Mouse (Mus musculus) T-cell, adult 2 months (primary cell): ENCODE data around the gene Ccr9.
"Not testable (repeated sequence)": the region's sequence is repeated elsewhere in the genome, so short reads cannot be mapped to it uniquely, and the experiment has no call there.

ENCODE experiments used
- DNase-seq: peaks from one replicate; pipeline ENCODE4 v3.0.0; 2022; ENCODE audit warnings: low spot score

Ccr9 gene

GRCm38 (mm10) chr9:123716301-123716700 lies 38.1 kb downstream of the Ccr9 start:
- DNase-seq = peak; percentile 37

GRCm38 (mm10) chr9:123717186-123718008 lies 39.2 kb downstream of the Ccr9 start, which contains the start of gene Lztfl1:
Gene Lztfl1, minus strand, starts transcription at chr9:123717697.
- DNase-seq = peak; percentile 95

- no peak for DNase-seq
Observed at GRCm38 (mm10) chr9:123722737-123723493, 44.7 kb downstream of the Ccr9 start.

- DNase-seq = no peak
Observed at GRCm38 (mm10) chr9:123731271-123731670, 53.0 kb downstream of the Ccr9 start.

- DNase-seq = no peak
Observed at GRCm38 (mm10) chr9:123734133-123734532, 55.9 kb downstream of the Ccr9 start.

GRCm38 (mm10) chr9:123740799-123741198 lies 62.6 kb downstream of the Ccr9 start:
- no peak for DNase-seq

GRCm38 (mm10) chr9:123749687-123750086 lies 71.4 kb downstream of the Ccr9 start:
- not testable (repeated sequence) for DNase-seq

- DNase-seq = peak; percentile 96
Observed at GRCm38 (mm10) chr9:123754333-123754732, 76.1 kb downstream of the Ccr9 start.

- DNase-seq = peak; percentile 85
Observed at GRCm38 (mm10) chr9:123756752-123757151, 78.5 kb downstream of the Ccr9 start.

GRCm38 (mm10) chr9:123757326-123757725 lies 79.1 kb downstream of the Ccr9 start:
- DNase-seq = no peak

GRCm38 (mm10) chr9:123758156-123758555 lies 79.9 kb downstream of the Ccr9 start:
- no peak for DNase-seq

GRCm38 (mm10) chr9:123758645-123759044 lies 80.4 kb downstream of the Ccr9 start:
- DNase-seq = peak; percentile 52

- DNase-seq = no peak
Observed at GRCm38 (mm10) chr9:123760806-123761205, 82.6 kb downstream of the Ccr9 start.

GRCm38 (mm10) chr9:123762886-123763285 lies 84.6 kb downstream of the Ccr9 start:
- no peak for DNase-seq

GRCm38 (mm10) chr9:123763771-123764170 lies 85.5 kb downstream of the Ccr9 start:
- peak; percentile 55 for DNase-seq

- peak; percentile 42 for DNase-seq
Observed at GRCm38 (mm10) chr9:123766996-123767395, 88.8 kb downstream of the Ccr9 start.

GRCm38 (mm10) chr9:123768443-123768842 lies 90.2 kb downstream of the Ccr9 start:
- DNase-seq = no peak

- DNase-seq = no peak
Observed at GRCm38 (mm10) chr9:123769532-123769931, 91.3 kb downstream of the Ccr9 start.

- DNase-seq = peak; percentile 44
Observed at GRCm38 (mm10) chr9:123773299-123773698, 95.1 kb downstream of the Ccr9 start.

- DNase-seq = no peak
Observed at GRCm38 (mm10) chr9:123788855-123789529, 110.8 kb downstream of the Ccr9 start.

GRCm38 (mm10) chr9:123796174-123796573 lies 117.9 kb downstream of the Ccr9 start:
- peak; percentile 63 for DNase-seq

- no peak for DNase-seq
Observed at GRCm38 (mm10) chr9:123801527-123801926, 123.3 kb downstream of the Ccr9 start.
